Mouse (Mus musculus): ENCODE results near the gene Gm20422.

The Gm20422 gene

DNA sequence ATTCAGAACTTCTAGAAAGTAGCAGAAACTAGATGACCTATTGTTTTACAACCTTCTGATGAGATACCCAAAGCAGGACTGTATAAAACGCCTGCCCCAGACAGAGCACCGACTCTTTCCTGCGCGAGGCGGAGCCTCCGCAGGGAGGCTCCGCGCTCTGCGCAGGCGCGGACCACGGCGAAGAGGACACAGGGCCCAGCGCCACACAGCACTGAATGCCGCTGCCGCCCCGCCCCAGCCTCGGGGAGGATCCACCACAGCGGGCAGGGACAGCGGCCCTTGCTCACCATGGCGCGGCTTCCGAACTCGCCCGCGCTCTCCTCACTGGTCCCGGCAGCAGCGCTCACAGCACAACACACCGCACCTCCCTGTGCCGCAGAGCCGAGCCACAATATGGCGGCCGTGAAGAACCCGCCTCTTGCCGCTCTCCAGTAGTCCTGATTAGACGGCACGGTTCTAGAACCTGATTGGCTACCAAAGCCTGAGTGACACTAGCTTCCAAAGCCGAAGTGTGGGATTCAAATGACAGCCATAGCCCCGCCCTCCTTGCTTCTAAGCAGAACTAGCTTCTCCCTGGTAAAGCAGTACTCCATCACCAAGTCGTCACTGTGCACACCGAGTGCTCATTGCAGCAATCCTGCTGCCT lies at the start of gene Gm20422:
TSS of gene Gm20422 (minus strand) at position 384 of the 646 bp plus-strand sequence.
- peak; percentile 87 to 93 for DNase-seq (ENCODE audit: low spot score in 2 of 2)

DNA sequence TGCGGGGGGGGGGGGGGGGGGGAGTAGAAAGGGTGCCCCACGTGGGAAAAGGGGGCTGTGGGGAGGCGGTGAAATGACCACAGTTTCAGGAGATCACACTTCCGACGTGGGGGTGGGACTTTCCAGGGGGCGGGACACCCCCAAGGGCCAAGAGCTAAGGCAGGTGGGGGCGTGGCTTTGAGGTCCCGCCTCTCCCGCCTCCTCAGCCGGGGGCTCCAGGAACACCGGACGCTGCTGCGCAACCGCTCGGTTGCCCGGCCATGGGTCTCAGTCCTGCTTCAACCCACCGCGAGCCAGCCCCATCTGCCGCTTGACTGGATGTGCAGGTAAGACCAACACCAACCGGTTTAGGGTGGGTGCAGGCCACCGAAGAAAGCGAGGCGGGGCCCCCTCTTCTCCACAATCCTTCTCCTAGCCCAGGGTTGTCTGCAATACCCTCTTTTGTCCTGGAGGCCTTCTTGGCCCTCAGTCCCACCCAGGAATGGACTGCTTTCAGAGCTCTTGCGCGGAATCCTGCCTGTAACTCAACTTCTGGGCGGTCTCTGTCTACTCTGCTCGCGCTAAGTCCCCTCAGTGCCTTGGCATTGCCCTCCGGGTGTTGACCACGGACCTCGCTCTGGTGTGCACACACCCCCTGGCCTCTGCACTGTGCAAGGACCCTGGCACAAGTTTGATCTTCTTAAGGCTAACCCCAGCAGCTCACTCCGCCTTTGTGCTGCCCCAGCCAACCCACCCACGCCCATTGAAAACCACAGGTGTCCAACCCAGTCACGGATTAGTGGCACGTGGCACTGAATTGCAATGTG lies 47.9 kb upstream of the Gm20422 start, which contains the start of gene Lpar2:
TSS of gene Lpar2 (plus strand) at position 44 of the 806 bp plus-strand sequence.
- DNase-seq (ENCODE audit: low spot score in 2 of 2), result no peak

DNA sequence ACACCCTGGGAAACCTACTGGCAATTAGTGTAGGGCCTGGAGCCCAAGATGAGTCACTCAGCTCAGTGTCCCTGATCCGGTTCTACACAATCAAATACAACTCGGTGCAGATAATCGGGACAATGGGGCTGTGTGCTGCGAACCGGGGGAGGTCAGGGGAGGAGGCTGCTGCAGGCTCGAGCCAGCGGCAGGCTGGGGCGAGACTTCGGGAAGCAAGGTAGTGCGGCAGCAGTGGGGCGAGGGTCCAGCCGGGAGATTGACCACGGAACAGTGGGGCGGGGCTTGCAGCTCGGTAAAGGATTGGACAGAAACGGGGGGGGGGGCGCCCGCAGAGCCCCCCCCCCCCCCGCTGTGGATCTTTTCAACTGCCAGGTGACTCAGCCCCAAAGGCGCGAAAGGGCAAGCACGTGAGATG lies 47.3 kb upstream of the Gm20422 start:
- DNase-seq (ENCODE audit: low spot score in 2 of 2), result no peak

DNA sequence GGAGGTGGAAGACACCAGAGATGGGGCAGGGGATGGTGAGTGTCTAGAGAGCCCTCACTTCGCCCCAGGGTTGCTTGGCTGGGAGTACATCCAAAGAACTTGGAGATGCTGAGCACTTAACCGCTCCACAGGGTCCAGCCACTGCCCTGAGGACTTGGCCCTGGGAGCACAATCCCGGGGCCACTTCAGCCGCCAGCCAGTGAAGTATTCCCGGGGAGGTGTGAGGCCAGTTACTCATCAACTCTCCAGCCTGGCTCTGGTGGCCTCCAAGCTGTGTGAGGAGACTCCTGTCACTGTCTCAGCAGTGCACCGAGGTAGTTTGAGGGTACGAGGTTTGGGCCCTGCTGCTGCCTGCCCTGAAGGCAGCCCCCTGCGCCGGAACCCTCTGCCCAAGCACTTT lies 45.8 kb upstream of the Gm20422 start:
- DNase-seq (ENCODE audit: low spot score in 2 of 2), result no peak

DNA sequence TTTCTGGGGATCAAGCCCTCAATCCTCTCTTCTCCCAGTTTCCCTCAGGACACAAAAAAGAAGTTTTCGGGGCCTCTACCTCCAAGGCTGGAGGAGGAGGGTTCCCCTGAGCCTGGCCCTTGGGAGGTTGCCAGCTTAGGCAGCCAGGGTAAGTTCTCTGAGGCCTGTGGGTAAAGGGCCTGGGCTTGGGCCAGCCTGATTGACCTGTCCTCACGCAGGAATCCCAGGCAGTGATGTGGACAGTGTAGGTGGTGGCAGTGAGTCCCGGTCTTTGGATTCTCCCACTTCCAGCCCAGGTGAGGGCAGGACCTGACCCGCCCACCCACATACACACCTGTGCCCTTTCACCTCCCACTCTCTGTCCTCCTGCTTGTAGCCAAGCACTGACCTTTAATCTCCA lies 40.7 kb upstream of the Gm20422 start:
- DNase-seq (ENCODE audit: low spot score in 2 of 2), result no peak

DNA sequence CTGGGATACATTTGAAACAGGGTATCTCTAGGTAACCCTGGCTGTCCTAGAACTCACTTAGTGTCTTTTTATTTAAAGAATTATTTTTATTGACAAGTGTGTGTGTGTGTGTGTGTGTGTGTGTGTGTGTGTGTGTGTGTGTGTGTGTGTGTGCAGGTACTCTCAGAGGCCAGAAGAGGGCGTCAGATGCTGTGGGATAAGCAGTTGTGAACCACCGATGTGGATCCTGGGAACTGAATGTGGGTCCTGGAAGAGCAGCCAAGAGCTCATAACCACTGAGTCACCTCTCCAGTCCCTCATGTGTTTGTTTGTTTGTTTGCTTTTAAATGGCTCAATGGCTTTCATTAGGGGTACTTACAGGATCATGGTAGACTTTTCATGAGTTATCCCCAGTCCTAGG lies 40.2 kb upstream of the Gm20422 start:
- DNase-seq (ENCODE audit: low spot score in 2 of 2), result no peak

DNA sequence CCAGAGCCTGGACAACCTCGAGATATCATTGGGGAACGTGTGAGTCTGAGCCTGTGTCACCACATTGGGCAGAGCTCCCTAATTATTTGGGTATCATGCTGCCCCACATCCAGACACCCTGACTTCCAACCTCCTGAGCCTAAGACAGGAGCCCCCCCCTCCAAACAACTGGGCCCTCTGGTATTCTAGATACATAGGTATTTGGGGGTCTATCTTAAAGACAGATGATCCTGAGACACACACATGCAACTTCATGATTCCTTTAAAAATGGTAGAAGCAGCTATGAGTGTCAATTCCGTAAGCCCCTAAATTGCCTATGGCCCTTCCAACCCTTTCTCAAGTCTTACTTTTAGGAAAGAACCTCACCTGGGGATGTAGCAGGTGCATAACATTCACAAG lies 35.1 kb upstream of the Gm20422 start:
- no peak for DNase-seq (ENCODE audit: low spot score in 2 of 2)

DNA sequence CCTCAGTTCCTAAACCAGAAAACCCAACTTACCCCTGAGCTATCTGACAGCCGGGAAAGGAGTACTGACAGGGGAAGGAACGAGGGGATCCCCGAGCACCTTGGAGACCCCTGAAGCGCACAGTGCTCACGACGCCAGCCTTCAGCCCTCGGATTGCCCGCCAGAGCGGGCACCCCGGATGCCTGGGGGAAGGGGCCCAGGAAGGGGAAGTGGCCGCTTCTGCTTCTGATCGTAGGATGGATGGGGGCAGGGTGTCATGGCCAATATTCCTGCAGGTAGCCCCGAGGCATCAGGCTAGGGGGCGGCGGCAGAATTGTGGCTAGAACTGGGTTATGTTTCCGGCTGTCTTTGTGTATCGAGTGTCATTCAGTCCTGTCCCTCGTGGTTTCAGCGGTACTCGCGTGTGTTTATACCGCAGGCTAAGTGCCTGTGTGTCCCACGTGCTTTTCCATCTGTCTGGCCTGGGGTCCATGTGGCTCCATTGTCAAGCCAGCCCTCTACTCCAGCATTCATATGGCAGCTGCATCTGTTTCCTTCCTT lies 34.2 kb upstream of the Gm20422 start:
- DNase-seq (ENCODE audit: low spot score in 2 of 2), result peak in 1 of 2 experiments; percentile 30

DNA sequence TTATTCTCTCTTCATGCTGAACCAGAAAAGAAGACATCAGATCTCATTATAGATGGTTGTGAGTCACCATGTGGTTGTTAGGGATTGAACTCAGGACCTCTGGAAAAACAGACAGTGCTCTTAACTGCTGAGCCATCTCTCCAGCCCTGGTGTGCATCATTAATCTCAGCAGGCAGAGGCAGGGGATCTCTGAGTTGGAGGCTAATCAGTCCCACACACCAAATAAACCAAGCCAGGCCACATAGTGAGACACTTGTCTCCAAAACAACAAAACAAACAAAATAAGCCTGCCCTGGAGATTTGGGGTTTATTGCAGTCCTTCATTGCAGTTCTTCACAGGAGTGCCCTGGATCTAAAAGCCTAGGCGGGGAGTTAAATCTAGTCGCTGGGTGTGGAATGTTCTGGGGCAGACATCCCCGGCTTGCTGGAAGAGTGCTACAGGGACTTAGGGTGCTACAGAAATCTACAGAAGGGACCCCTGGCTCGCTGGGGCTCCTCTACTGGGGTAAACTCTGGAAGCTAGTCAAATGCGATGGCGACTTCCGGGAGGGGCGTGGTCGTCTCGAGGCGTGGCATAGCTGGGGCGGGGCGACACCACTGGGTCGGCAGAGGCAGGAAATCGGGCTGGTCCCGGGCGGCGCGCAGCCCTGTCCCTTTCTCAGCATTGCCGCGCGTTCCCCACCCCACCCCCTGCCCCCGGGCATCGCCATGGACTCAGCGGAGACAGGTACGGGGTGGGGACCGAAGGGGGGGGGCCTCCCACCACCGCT lies 33.6 kb upstream of the Gm20422 start, which contains the start of gene Gmip:
TSS of gene Gmip (plus strand) at position 586 of the 770 bp plus-strand sequence.
- peak in 1 of 2 experiments; percentile 60 for DNase-seq (ENCODE audit: low spot score in 2 of 2)

DNA sequence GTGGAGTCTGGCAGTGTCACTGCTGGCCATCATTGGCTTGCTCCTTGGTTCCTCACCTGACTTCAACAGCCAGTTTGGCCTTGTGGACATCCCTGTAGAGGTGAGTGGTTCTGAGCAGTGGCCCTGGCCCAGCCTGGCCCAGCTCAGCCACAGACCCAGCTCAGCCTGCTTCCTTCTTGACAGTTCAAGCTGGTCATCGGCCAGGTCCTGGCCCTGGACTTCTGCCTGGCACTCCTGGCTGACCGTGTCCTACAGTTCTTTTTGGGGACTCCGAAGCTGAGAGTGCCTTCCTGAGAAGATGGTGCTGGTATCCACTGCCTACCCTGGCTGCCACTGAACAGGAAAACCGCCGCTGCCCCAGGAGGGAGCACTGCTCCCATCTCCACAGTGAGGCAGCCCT lies 32.5 kb upstream of the Gm20422 start:
- DNase-seq (ENCODE audit: low spot score in 2 of 2), result no peak

DNA sequence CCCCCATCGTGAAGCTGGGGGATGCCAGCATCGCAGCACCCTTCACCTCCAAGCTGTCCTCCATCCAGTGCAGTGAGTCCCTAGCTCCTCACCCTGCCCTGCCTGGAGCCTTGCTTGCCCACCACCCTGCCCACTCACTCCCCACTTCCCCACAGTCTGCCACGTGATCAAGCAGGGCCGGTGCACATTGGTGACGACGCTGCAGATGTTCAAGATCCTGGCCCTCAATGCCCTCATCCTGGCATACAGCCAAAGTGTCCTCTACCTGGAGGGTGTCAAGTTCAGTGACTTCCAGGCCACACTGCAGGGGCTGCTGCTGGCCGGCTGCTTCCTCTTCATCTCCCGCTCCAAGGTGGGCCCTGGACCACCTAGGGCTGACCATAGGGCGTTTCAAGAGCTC lies 30.8 kb upstream of the Gm20422 start:
- no peak for DNase-seq (ENCODE audit: low spot score in 2 of 2)

DNA sequence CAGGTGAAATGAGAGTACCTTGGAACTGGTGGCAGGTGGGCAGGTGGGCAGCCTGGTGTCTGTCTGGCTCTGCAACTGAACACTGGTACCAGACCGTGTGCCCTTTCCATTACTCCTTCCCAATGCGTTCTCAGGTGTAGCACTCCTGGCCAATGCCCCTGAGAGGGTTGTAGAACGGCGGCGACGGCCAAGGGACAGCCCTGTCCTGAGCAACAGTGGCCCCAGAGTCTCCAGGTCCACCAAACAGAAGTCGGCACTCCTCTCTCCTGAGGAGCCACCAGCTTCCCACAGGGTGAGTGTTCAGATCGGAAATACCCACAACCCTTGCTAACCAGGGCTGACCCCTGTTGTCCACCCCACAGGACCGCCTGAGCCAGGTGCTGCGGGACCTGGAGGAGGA lies 30.4 kb upstream of the Gm20422 start:
- no peak for DNase-seq (ENCODE audit: low spot score in 2 of 2)

DNA sequence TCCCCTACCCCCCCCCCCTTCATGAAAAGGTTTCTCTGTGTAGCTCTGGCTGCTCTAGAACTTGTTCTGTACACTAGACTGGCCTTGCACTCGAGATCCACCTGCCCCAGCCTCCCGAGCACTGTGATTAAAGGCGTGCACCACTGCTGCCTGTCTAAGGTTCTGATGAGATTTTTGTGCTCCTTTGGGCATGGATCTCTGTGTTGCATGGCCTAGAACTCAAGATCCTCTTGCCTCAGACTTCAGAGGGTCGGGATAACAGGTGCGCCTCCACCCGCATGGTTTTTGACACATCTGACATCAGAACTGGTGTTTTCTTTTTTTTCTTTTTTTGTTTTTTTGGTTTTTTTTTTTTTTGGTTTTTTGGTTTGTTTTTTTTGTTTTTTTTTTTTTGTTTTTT lies 29.9 kb upstream of the Gm20422 start:
- no peak for DNase-seq (ENCODE audit: low spot score in 2 of 2)

DNA sequence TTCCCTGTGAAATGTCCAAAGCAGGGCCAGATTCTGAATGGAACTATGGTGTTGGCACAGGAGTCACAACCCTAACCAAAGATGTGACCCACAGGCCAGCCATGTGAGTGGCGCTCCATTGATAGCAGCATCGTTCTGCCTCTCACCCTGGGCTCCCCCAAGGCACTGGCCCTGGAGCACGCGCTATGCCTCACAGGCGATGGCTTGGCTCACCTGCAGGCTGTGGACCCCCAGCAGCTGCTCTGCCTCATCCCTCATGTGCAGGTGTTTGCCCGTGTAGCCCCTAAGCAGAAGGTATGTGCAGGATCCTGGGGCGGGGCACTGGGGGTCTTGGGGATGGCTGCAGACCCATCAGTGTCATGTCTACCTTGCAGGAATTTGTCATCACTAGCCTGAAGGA lies 28.7 kb upstream of the Gm20422 start:
- DNase-seq (ENCODE audit: low spot score in 2 of 2), result no peak

DNA sequence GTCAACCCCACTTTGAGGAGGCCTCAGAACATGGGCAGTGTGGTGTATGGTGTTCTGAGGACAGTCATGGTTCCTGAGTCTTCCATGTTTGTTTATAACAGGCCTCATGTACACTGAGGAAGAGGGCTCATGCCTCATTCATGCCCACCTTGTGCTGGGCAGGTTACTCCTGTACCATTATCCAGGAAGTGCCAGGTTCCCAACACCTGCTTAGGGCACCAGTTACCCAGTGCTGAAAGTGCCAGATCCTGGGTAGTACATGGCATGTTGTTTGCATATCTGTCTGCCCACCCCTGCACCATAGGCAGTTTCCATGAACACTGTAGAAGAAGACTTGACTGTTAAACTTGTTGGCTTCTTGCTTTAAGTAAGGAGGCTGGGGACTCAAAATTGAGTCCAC lies 27.5 kb upstream of the Gm20422 start:
- DNase-seq (ENCODE audit: low spot score in 2 of 2), result no peak

DNA sequence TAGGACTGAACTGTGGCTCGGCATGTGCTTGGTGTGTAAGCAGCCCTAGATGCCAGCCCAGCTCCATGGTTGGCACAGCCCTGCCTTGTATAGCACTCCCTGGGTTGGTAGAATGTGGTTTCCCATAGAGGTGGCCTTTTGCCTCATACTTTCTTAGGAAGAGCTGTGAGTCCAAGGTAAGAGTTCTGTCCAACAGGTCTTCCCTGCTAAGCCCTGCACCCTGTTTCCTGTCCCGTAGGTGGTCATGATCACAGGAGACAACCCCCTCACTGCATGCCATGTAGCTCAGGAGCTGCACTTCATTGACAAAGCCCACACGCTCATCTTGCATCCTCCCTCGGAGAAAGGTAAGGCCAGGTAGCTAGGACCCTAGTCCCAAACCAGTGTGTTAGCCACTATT lies 27.1 kb upstream of the Gm20422 start:
- no peak for DNase-seq (ENCODE audit: low spot score in 2 of 2)

DNA sequence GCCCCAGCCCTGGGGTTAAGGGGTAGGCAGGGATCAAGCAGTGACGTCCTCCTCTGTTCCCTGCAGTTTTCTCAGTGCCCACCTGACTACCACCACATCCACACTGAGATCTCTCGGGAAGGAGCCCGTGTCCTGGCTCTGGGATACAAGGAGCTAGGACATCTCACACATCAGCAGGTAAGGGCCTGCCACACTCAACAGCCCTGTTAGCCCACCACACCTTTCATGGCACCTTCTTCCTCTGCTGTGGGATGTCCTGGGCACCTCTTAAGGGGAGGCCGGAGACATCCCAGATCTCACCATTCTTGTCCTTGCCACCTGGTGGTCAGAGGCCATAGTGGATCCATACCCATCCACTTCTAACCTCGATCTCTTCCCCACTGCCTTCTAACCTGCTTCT lies 25.3 kb upstream of the Gm20422 start:
- DNase-seq (ENCODE audit: low spot score in 2 of 2), result no peak

DNA sequence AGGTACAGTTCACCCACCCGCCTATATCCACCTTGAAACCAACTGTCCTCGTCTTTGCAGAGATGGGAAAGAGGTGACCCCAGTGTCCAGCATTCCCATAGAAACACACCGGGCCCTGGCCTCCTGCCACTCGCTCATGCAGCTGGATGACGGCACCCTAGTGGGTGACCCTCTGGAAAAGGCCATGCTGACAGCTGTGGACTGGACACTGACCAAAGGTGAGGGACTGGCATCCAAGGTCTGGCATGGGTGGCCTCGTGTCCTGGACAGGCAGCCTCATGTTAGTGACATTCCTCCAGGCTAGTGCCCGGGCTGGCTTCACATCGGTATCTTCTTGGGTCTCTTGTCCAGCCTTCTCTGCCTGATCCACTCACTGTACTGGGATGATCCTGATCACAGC lies 24.6 kb upstream of the Gm20422 start:
- no peak for DNase-seq (ENCODE audit: low spot score in 2 of 2)

DNA sequence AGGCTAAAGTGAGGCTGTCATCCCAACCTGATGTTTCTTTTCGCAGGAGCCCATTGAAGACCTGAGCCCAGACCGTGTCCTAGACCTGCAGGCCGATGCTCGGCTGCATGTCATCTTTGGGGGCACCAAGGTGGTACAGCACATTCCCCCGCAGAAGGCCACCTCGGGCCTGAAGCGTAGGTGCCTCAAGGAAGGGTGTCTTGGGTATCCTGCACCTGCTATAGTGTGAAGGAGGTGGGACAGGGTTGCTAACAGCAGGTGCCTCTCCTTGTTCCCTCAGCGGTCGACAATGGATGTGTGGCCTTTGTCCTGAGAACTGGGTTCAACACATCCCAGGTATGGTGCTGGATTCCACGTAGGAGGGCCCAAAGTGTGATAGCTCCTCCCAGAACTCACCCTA lies 23.0 kb upstream of the Gm20422 start:
- DNase-seq (ENCODE audit: low spot score in 2 of 2), result no peak

DNA sequence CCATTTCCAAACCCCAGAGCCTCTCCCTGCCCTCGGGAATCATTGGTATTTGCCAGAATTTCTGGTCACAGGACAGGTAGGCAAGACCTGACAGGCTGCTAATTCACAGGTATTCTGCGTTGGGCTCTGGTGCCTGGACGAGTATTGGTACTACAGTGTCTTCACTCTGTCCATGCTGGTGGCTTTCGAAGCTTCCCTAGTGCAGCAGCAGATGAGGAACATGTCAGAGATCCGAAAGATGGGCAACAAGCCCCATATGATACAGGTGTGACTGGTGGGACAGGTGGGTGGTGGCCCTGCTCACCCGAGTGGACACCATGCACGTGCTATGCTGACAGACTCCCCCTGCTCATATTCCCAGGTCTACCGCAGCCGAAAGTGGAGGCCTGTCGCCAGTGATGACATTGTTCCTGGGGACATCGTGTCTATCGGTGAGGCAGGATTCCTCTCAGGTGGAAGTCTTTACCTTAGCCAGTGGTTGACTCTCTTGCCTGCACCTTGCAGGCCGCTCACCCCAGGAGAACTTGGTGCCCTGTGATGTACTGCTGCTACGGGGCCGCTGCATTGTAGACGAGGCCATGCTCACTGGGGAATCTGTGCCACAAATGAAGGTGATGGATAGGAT lies 22.1 kb upstream of the Gm20422 start:
- no peak for DNase-seq (ENCODE audit: low spot score in 2 of 2)

DNA sequence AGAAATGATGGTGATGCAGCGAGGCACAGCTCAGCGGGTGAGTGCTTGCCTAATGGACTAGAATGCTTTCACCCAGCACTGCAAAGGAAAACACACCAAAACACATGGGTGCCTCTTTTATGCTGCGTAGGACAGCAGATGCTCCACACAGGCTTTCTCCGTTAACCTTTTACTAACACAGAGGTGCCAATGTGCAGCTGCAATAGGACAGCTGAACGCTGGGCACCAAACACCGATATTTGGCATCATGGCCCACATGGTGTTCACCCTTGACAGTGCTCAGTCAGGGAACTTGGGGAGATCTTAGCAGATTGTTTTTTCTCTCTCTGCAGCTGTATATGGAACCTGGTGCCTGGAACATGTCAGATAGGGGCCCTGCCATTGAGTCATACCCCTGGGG lies 20.2 kb upstream of the Gm20422 start:
- no peak for DNase-seq (ENCODE audit: low spot score in 2 of 2)

DNA sequence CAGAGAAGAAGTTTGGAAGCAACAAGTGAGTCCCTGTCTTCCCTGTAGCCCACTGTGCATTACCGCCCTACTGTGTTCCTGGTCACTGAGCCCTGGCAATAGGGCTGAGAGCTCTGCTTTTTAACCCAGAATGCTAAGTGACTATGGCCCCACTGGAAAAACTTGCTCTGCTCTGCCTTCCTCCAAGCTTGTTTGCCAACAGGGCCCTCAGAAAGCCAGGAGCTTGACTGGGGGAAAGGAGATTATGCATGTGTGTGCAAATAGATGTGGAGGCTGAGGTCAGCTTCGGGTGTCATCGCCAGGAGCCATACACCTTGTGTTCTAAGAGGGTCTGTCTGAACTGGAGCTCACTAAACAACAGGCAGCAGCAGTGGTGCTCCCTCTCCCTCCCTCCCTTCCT lies 19.4 kb upstream of the Gm20422 start:
- DNase-seq (ENCODE audit: low spot score in 2 of 2), result no peak

Data from left cerebral cortex, adult 9 months (tissue).